Mouse (Mus musculus): ENCODE data around the gene Cx3cr1.

DNA sequence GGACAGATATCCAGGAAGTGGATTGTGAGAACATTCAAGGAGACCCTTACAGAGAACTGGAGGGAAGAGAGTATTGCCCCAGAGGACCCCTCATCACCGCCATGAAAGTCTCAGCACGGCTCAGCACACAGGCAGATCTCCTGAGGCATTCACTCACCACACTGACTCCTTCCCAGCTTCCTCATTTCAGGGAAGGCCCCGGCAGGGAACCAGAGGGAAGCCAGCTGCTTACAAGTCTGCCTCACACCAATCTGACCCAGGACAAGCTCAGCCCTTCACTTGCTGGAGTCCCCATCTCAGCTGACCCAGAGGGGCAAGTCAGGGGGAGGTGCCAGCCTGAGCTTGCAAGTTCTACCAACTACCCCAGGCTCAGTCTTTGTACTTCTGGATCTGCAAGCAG lies 120.9 kb downstream of the Cx3cr1 start:
- TF ChIP-seq CTCF (conservative IDR thresholded peaks at IDR 0.05; ENCODE audit: low read length) (no peak), NANOG (IDR thresholded peaks at IDR 0.05; ENCODE audit: borderline replicate concordance, low read length) (no peak)
